Mouse (Mus musculus) forebrain, postnatal 0 days (tissue): ENCODE results near the gene Hlf. TPM values are rescaled to one million over a fixed set of nuclear protein-coding genes. Genes with fewer than 3 reads are reported as not detected.

Experiments
- ATAC-seq: fragments of 200-750 bp; cut with Nextera tagmentation; 2 replicates; pipeline ENCODE4 v1.8.0; 2017; ENCODE audit warnings: mild to moderate bottlenecking, moderate library complexity
- DNase-seq: peaks from one replicate; pipeline ENCODE4 v3.0.0-alpha.2; 2015
- H3K27ac ChIP-seq: fragments of 300-500 bp; sonication (generic); 2 replicates; pipeline ENCODE4 v1.5.1; 2014; ENCODE audit warnings: low read depth, mild to moderate bottlenecking, antibody characterized with exemption, low read length, moderate library complexity, mixed read lengths
- H3K27me3 ChIP-seq: fragments of 300-500 bp; sonication (generic); 2 replicates; pipeline ENCODE4 v1.6.1; 2014; ENCODE audit warnings: mild to moderate bottlenecking, low read length, mixed read lengths; ENCODE audit not compliant: insufficient read depth
- H3K36me3 ChIP-seq: fragments of 300-500 bp; sonication (generic); 2 replicates; pipeline ENCODE4 v1.6.1; 2014; ENCODE audit warnings: mild to moderate bottlenecking, moderate library complexity; ENCODE audit not compliant: insufficient read depth
- H3K4me1 ChIP-seq: fragments of 300-500 bp; sonication (generic); 2 replicates; pipeline ENCODE4 v1.6.1; 2014; ENCODE audit warnings: antibody characterized with exemption; ENCODE audit not compliant: insufficient read depth
- H3K4me2 ChIP-seq: fragments of 300-500 bp; sonication (generic); 2 replicates; pipeline ENCODE4 v1.6.1; 2014; ENCODE audit warnings: low read depth, mild to moderate bottlenecking, moderate library complexity
- H3K4me3 ChIP-seq: fragments of 300-500 bp; sonication (generic); 2 replicates; pipeline ENCODE4 v1.5.1; 2014; ENCODE audit warnings: low read depth, low read length, mixed read lengths
- H3K9ac ChIP-seq: fragments of 300-500 bp; sonication (generic); 2 replicates; pipeline ENCODE4 v1.6.1; 2014; ENCODE audit warnings: mild to moderate bottlenecking
- H3K9me3 ChIP-seq: fragments of 300-500 bp; sonication (generic); 2 replicates; pipeline ENCODE4 v1.6.1; 2016; ENCODE audit warnings: low read length
- CTCF ChIP-seq: sonication (generic); IDR thresholded peaks from 2 replicates; pipeline ENCODE4 v1.5.1; 2016; ENCODE audit warnings: antibody characterized with exemption, control low read depth, low read depth
- WGBS: fragments of 180-500 bp; shearing (Covaris S2); extraction: QIAGEN DNeasy Blood & Tissue Kit; methylation state at CpG from one replicate; pipeline ENCODE4 v1.1.7; 2014; 5-methylcytosine and 5-hydroxymethylcytosine counted together
- polyA plus RNA-seq: library from polyadenylated mRNA; unstranded; fragments of >200 nt; fragmentation: Nextera tagmentation; extraction: Ambion mirVana; gene quantifications from 2 replicates; pipeline ENCODE4 v1.2.1, GENCODE M21; 2015
- total RNA-seq: library from RNA; depleted of rRNA; stranded (reverse); fragments of >200 nt; gene quantifications from 2 replicates; pipeline ENCODE4 v1.2.3, GENCODE M21; 2014

The Hlf gene
- total and polyA plus RNA-seq, 2 experiments from 2014 or later, result 6.8 to 9.7 TPM

GRCm38 (mm10) chr11:90356036-90356435 lies 34.7 kb downstream of the Hlf start:
- DNase-seq (no peak), ATAC-seq (peak; percentile 29; the same call in 1 of the 2 replicates)
- Histone ChIP-seq H3K9me3 (no peaks in the 10 kb centered on the region), H3K4me2 (no peak overlapping the region), H3K27me3 (no peaks in the 10 kb centered on the region), H3K4me1 (no peaks in the 10 kb centered on the region), H3K9ac (no peak overlapping the region), H3K27ac (no peak overlapping the region), H3K4me3 (no peak overlapping the region), H3K36me3 (no peaks in the 10 kb centered on the region)
- WGBS, result 18% methylated on average over 3 of the region's 3 CpGs
- no peak for TF ChIP-seq CTCF

GRCm38 (mm10) chr11:90355270-90355681 lies 35.4 kb downstream of the Hlf start:
- Histone ChIP-seq H3K4me3 (no peak overlapping the region), H3K9ac (no peak overlapping the region), H3K36me3 (no peaks in the 10 kb centered on the region), H3K4me1 (no peaks in the 10 kb centered on the region), H3K27me3 (no peaks in the 10 kb centered on the region), H3K9me3 (no peaks in the 10 kb centered on the region), H3K27ac (no peak overlapping the region), H3K4me2 (no peak overlapping the region)
- no peak for TF ChIP-seq CTCF
- ATAC-seq (peak; percentile 20; the same call in 1 of the 2 replicates), DNase-seq (no peak)
- 40% methylated on average over 7 of the region's 7 CpGs for WGBS

GRCm38 (mm10) chr11:90352696-90353095 lies 38.0 kb downstream of the Hlf start:
- 95% methylated on average over 7 of the region's 7 CpGs for WGBS
- no peaks in the 10 kb centered on the region for H3K36me3 ChIP-seq
- ATAC-seq, result no peak

GRCm38 (mm10) chr11:90350153-90350512 lies 40.6 kb downstream of the Hlf start:
- TF ChIP-seq CTCF, result no peak
- no peak overlapping the region for H3K27ac ChIP-seq

More at GRCm38 (mm10) chr11:90352696-90353095, 38.0 kb downstream of the Hlf start:
- Histone ChIP-seq H3K4me2 (no peak overlapping the region), H3K9ac (no peak overlapping the region), H3K27ac (no peak overlapping the region), H3K27me3 (no peaks in the 10 kb centered on the region), H3K4me1 (no peaks in the 10 kb centered on the region), H3K4me3 (no peak overlapping the region), H3K9me3 (no peaks in the 10 kb centered on the region)
- no peak for TF ChIP-seq CTCF
- DNase-seq, result no peak

GRCm38 (mm10) chr11:90349486-90350152 lies 41.1 kb downstream of the Hlf start:
- 90% methylated on average over 6 of the region's 6 CpGs for WGBS
- Histone ChIP-seq H3K27ac (no peak overlapping the region), H3K9me3 (no peaks in the 10 kb centered on the region), H3K27me3 (no peaks in the 10 kb centered on the region), H3K9ac (no peak overlapping the region), H3K36me3 (no peaks in the 10 kb centered on the region), H3K4me2 (no peak overlapping the region), H3K4me3 (no peak overlapping the region), H3K4me1 (no peaks in the 10 kb centered on the region)
- no peak for ATAC-seq
- DNase-seq, result no peak
- TF ChIP-seq CTCF, result no peak

More at GRCm38 (mm10) chr11:90350153-90350512, 40.6 kb downstream of the Hlf start:
- WGBS, result 78% methylated on average over 4 of the region's 4 CpGs
- no peaks in the 10 kb centered on the region for H3K27me3 ChIP-seq
- H3K4me1 ChIP-seq, result no peaks in the 10 kb centered on the region
- no peak overlapping the region for H3K4me3 ChIP-seq
- no peak overlapping the region for H3K4me2 ChIP-seq
- no peaks in the 10 kb centered on the region for H3K9me3 ChIP-seq
- ATAC-seq (no peak), DNase-seq (no peak)
- H3K9ac ChIP-seq, result no peak overlapping the region
- H3K36me3 ChIP-seq, result no peaks in the 10 kb centered on the region

GRCm38 (mm10) chr11:90347667-90348459 lies 42.8 kb downstream of the Hlf start:
- Histone ChIP-seq H3K27ac (no peak overlapping the region), H3K27me3 (no peaks in the 10 kb centered on the region), H3K4me3 (no peak overlapping the region), H3K4me1 (no peaks in the 10 kb centered on the region), H3K9me3 (no peaks in the 10 kb centered on the region), H3K4me2 (no peak overlapping the region), H3K9ac (no peak overlapping the region), H3K36me3 (no peaks in the 10 kb centered on the region)
- no peak for TF ChIP-seq CTCF
- no peak for DNase-seq
- 23% methylated on average over 13 of the region's 13 CpGs for WGBS
- ATAC-seq, result peak; percentile 45; the same call in 1 of the 2 replicates

GRCm38 (mm10) chr11:90345746-90346145 lies 44.9 kb downstream of the Hlf start:
- ATAC-seq, result no peak
- no peaks in the 10 kb centered on the region for H3K27me3 ChIP-seq
- H3K4me1 ChIP-seq, result no peaks in the 10 kb centered on the region
- no peaks in the 10 kb centered on the region for H3K36me3 ChIP-seq
- 96% methylated on average over 11 of the region's 11 CpGs for WGBS
- H3K9me3 ChIP-seq, result no peaks in the 10 kb centered on the region
- H3K27ac ChIP-seq, result no peak overlapping the region
- H3K9ac ChIP-seq, result no peak overlapping the region
- no peak for TF ChIP-seq CTCF
- H3K4me3 ChIP-seq, result no peak overlapping the region
- no peak overlapping the region for H3K4me2 ChIP-seq
- DNase-seq, result no peak
